Mouse (Mus musculus): ENCODE measurements around the gene Lhx2. TPM values are rescaled to one million over a fixed set of nuclear protein-coding genes. Genes with fewer than 3 reads are reported as not detected.

Lhx2 gene
- total RNA-seq, 2 experiments from 2014 or later = not detected

- no peak for DNase-seq
- intact Hi-C loops (cut with DNase I) = loop anchor here (5.0 kb wide), 2 partner anchors 70 to 355 kb away; partner anchors contain the start of genes Dennd1a and Nr5a1
Measured at GRCm38 (mm10) chr2:38357294-38358246, 18.5 kb downstream of the Lhx2 start.

GRCm38 (mm10) chr2:38358611-38359010 is 19.5 kb downstream of the Lhx2 start:
- DNase-seq = no peak
- intact Hi-C loops (cut with DNase I) = loop anchor here (5.0 kb wide), 2 partner anchors 71 to 354 kb away; partner anchors contain the start of genes Dennd1a and Nr5a1

GRCm38 (mm10) chr2:38359186-38359585 is 20.1 kb downstream of the Lhx2 start:
- no peak for DNase-seq
- intact Hi-C loops (cut with DNase I) = loop anchor here (5.0 kb wide), 2 partner anchors 72 to 353 kb away; partner anchors contain the start of genes Dennd1a and Nr5a1

GRCm38 (mm10) chr2:38359811-38360210 is 20.7 kb downstream of the Lhx2 start:
- DNase-seq = no peak
- intact Hi-C loops (cut with DNase I) = loop anchor here (5.0 kb wide), 2 partner anchors 73 to 352 kb away; partner anchors contain the start of genes Dennd1a and Nr5a1

- DNase-seq = no peak
- intact Hi-C loops (cut with DNase I) = no loop called here
Measured at GRCm38 (mm10) chr2:38366222-38366621, 27.1 kb downstream of the Lhx2 start.

GRCm38 (mm10) chr2:38367023-38367422 is 27.9 kb downstream of the Lhx2 start:
- intact Hi-C loops (cut with DNase I) = no loop called here
- no peak for DNase-seq

GRCm38 (mm10) chr2:38367852-38368251 is 28.8 kb downstream of the Lhx2 start:
- no peak for DNase-seq

GRCm38 (mm10) chr2:38368746-38369330 is 29.8 kb downstream of the Lhx2 start:
- intact Hi-C loops (cut with DNase I) = no loop called here
- peak; percentile 32 to 37 for DNase-seq

More at GRCm38 (mm10) chr2:38367852-38368251, 28.8 kb downstream of the Lhx2 start:
- intact Hi-C loops (cut with DNase I) = no loop called here

GRCm38 (mm10) chr2:38375606-38376304 is 36.7 kb downstream of the Lhx2 start:
- intact Hi-C loops (cut with DNase I) = loop anchor here (1.0 to 5.0 kb wide), 3 partner anchors 188 to 560 kb away; no protein-coding TSS in a partner anchor
- peak; percentile 67 to 80 for DNase-seq

- DNase-seq = no peak
- intact Hi-C loops (cut with DNase I) = loop anchor here (5.0 kb wide), 1 partner anchor 190 kb away; no protein-coding TSS in a partner anchor
Measured at GRCm38 (mm10) chr2:38377254-38377653, 38.2 kb downstream of the Lhx2 start.

- no peak for DNase-seq
Measured at GRCm38 (mm10) chr2:38378346-38378745, 39.3 kb downstream of the Lhx2 start.

GRCm38 (mm10) chr2:38378849-38379545 is 39.9 kb downstream of the Lhx2 start:
- intact Hi-C loops (cut with DNase I) = loop anchor here (5.0 kb wide), 1 partner anchor 192 kb away; no protein-coding TSS in a partner anchor
- no peak for DNase-seq

More at GRCm38 (mm10) chr2:38378346-38378745, 39.3 kb downstream of the Lhx2 start:
- intact Hi-C loops (cut with DNase I) = loop anchor here (5.0 kb wide), 1 partner anchor 191 kb away; no protein-coding TSS in a partner anchor

- no peak for DNase-seq
- intact Hi-C loops (cut with DNase I) = loop anchor here (5.0 kb wide), 1 partner anchor 192 kb away; no protein-coding TSS in a partner anchor
Measured at GRCm38 (mm10) chr2:38379546-38379870, 40.4 kb downstream of the Lhx2 start.

GRCm38 (mm10) chr2:38380136-38381083 is 41.3 kb downstream of the Lhx2 start:
- intact Hi-C loops (cut with DNase I) = no loop called here
- no peak for DNase-seq

GRCm38 (mm10) chr2:38387568-38388262 is 48.6 kb downstream of the Lhx2 start:
- intact Hi-C loops (cut with DNase I) = no loop called here
- no peak for DNase-seq

GRCm38 (mm10) chr2:38394977-38395868 is 56.1 kb downstream of the Lhx2 start:
- no peak for DNase-seq
- intact Hi-C loops (cut with DNase I) = no loop called here

- intact Hi-C loops (cut with DNase I) = no loop called here
- DNase-seq = no peak
Measured at GRCm38 (mm10) chr2:38395869-38396236, 56.8 kb downstream of the Lhx2 start.
